Mouse (Mus musculus): ENCODE data around the gene Pih1d1.

Pih1d1 gene

GRCm38 (mm10) chr7:45192585-45193310, 38.6 kb downstream of the Pih1d1 start:
- no peak for DNase-seq (ENCODE audit: low read depth, low spot score)

- DNase-seq (ENCODE audit: low read depth, low spot score): no peak
These were observed 39.3 kb downstream of the Pih1d1 start for GRCm38 (mm10) chr7:45193406-45193805.

DNA sequence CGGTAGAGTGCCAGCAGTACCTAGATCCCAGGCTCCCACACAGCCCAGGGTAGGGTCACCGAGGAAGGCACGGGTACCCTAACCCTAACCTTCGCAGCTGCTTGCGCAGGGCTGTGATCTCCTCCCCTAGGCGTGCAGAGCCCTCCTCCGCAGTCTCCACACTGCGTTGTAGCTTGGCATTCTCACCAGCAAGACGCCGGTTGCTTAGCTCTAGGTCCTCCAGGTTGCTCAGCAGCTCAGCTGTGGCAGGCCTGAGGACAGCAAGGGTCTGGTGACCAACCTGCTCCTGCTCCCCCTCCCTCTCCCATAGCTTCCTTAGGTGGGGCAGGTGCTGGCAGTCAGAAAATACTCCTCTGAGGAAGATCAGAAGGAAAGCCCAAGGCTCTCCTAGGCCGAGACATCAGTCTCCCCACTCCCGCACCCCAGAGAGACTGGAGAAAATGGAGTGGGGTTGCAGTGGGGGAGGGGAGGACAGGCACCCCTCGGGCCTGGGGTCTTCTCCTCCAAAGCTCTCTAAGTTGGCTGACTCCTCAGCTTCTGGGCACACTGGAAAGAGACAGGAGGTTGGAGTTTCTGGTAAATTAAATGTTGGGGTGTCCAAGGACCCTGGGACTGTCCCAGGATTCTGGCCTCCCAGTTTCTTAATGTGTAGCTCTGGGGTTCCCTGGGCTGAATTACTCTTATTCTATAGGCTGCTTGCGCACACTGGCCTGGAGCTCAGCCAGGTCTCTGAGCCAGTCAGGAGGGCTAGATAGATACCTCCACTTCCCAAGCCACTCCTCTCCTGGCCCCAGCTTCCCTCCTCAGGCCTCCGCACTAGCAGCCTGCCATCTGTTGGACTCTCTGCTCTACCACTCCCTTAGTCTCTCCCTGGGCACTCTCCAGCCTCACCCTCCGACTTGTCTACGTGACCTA, 40.0 kb downstream of the Pih1d1 start:
- DNase-seq (ENCODE audit: low read depth, low spot score): no peak

DNA sequence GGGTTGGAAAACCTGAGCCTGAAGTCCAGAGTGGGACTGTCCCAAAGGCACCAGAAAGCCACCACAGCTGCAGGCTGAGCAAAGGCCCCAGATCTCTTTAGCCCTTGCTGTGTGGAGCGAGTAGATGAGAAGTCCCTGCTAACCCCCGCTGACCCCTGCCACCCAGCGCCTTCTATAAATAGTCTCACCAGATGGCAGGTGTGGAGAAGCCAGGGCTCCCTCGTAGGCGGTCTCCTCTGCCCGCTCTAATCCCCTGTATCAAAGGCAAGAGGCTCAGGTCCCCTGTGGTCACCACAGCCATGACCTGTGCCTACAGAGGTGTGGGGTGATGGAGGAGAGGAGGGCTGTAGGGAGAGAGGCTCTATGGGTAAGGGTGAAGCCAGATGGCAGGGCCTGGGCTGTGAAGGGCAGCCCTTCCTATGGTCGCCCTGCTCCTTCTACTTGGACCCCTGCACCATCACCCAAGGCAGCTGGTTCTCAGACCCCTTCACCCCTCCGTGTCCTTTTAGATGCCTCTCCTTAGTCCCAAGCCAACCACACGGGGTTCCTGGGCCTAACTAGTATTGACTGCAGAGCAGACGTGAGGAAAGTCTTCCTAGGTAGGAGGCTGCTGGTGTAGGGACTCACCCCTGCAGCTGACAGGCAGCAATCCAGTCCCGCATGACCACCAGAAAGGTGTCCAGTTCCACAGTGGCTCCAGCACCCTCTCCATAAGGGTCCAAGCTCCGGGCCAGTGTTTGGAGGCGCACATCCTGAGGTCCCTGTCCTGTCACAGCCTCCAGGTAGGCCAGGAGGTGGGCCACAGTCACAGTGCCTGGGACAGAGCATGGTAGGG, 41.5 kb downstream of the Pih1d1 start:
- DNase-seq (ENCODE audit: low read depth, low spot score): no peak

- DNase-seq (ENCODE audit: low read depth, low spot score): no peak
These were observed 42.1 kb downstream of the Pih1d1 start for GRCm38 (mm10) chr7:45196176-45196535.

GRCm38 (mm10) chr7:45196994-45197393, 42.9 kb downstream of the Pih1d1 start:
- DNase-seq (ENCODE audit: low read depth, low spot score): no peak

- peak; percentile 45 for DNase-seq (ENCODE audit: low read depth, low spot score)
These were observed 44.3 kb downstream of the Pih1d1 start for GRCm38 (mm10) chr7:45198435-45198834.

- no peak for DNase-seq (ENCODE audit: low read depth, low spot score)
These were observed 44.9 kb downstream of the Pih1d1 start for GRCm38 (mm10) chr7:45198961-45199360.

DNA sequence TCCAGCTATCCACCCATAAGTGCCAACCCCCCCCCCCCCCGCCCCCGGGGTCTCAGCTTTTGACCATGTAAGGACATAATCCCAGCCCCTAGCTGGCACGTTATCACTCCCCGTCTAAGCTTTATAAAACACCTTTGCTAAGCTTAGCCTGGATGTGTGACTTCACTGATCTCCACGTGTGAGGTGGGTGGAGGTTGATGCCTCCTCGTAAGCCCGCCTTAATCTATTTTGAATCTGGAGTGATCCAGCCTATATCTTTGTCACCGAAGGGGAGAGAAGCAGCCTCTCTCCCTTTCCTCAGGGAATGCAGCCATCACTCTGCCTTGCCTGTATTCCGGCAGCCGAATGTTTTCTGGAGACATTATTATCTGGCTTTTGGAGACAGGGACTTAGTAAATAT, 48.6 kb downstream of the Pih1d1 start:
- DNase-seq (ENCODE audit: low read depth, low spot score): no peak

GRCm38 (mm10) chr7:45204380-45205143, 50.5 kb downstream of the Pih1d1 start, which contains the start of gene Ccdc155:
Ccdc155 (minus strand) TSS chr7:45204892.
- peak; percentile 96 for DNase-seq (ENCODE audit: low read depth, low spot score)

DNA sequence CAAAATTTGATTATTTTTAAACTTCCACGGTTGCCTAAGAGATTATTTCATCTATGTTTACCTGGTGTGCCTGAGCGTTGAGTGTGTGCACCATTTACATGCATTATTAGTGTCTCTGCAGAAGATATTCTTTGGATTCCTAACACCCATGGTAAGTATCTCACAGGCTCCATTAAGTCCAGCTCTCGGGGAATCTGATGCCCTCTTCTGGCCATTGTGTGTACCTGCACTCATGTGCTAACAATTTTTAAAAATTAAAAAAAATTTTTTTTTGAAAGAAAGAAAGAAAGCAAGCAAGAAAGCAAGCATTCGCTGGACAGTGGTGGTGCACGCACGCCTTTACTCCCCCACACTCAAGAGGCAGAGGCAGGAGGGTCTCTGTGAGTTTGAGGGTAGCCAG, 54.2 kb downstream of the Pih1d1 start:
- no peak for DNase-seq (ENCODE audit: low read depth, low spot score)
